Mouse (Mus musculus): ENCODE data around the gene Bmf. TPM values are rescaled to one million over a fixed set of nuclear protein-coding genes. Genes with fewer than 3 reads are reported as not detected.

Bmf gene
- polyA plus RNA-seq, 1 experiment, result not detected

- peaks cover 44% of the 10 kb centered on the region for H3K4me1 ChIP-seq (ENCODE audit: control insufficient read depth, insufficient read depth, low read length)
- no peak for TF ChIP-seq CTCF (IDR thresholded peaks at IDR 0.05; ENCODE audit: insufficient read depth, low read depth, low read length)
- H3K4me3 ChIP-seq (ENCODE audit: insufficient read depth, low read depth, low read length), result no peak overlapping the region
- H3K27ac ChIP-seq (ENCODE audit: insufficient read depth, low read depth, low read length), result no peak overlapping the region
- WGBS, result 82% methylated on average over 3 of the region's 3 CpGs
These were observed 2.7 kb downstream of the Bmf start for GRCm38 (mm10) chr2:118546798-118547165.

DNA sequence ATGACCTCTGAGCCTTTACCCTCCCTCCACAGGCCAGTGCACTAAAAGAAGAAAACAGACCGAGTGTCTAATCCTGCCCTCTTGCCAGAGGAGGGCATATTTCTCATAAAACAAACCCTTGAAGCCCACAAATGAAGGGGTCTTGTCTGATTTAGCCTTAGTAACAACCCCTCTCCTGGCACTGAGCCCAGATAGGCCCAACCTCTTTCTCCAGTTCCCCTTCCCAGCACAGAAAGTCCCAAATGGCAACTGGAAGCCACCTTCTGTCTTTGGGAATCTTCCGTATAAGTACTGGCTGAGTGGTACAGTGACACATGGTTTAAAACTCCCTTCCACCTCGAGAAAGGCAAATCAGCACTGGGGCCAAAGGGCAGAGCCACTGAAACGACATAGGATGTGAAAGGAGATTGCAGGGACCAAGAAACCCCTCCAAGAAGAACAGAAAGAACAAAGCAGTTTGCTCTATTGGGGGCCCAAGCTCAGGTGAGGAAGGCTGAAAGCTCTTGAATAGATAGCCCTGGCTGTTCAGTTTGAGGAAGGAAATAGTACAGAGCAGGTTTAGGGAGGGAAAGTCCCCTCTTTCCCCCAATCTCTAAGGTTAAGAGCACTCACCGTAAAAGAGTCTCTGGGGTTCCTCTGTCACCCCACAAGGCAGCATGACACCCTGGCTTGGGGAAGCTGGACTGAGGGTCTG, 3.2 kb downstream of the Bmf start:
- Histone ChIP-seq H3K27ac (ENCODE audit: insufficient read depth, low read depth, low read length) (no peak overlapping the region), H3K4me3 (ENCODE audit: insufficient read depth, low read depth, low read length) (no peak overlapping the region), H3K4me1 (ENCODE audit: control insufficient read depth, insufficient read depth, low read length) (peaks cover 47% of the 10 kb centered on the region)
- 47% methylated on average over 5 of the region's 5 CpGs for WGBS
- TF ChIP-seq CTCF (IDR thresholded peaks at IDR 0.05; ENCODE audit: insufficient read depth, low read depth, low read length), result no peak
- no peak for TF ChIP-seq POLR2A (IDR thresholded peaks at IDR 0.05; ENCODE audit: insufficient read depth, low read depth, low read length)

GRCm38 (mm10) chr2:118545242-118546103, 4.0 kb downstream of the Bmf start:
- 0 out of 2 replicates have a peak overlapping the region, but pooled peaks have one; percentile 12 for H3K27ac ChIP-seq (ENCODE audit: insufficient read depth, low read depth, low read length)
- H3K4me1 ChIP-seq (ENCODE audit: control insufficient read depth, insufficient read depth, low read length), result peaks cover 55% of the 10 kb centered on the region
- WGBS, result 24% methylated on average over 23 of the region's 23 CpGs
- TF ChIP-seq POLR2A (IDR thresholded peaks at IDR 0.05; ENCODE audit: insufficient read depth, low read depth, low read length), result no peak
- TF ChIP-seq CTCF (IDR thresholded peaks at IDR 0.05; ENCODE audit: insufficient read depth, low read depth, low read length), result peak; percentile 69
- no peak overlapping the region for H3K4me3 ChIP-seq (ENCODE audit: insufficient read depth, low read depth, low read length)

DNA sequence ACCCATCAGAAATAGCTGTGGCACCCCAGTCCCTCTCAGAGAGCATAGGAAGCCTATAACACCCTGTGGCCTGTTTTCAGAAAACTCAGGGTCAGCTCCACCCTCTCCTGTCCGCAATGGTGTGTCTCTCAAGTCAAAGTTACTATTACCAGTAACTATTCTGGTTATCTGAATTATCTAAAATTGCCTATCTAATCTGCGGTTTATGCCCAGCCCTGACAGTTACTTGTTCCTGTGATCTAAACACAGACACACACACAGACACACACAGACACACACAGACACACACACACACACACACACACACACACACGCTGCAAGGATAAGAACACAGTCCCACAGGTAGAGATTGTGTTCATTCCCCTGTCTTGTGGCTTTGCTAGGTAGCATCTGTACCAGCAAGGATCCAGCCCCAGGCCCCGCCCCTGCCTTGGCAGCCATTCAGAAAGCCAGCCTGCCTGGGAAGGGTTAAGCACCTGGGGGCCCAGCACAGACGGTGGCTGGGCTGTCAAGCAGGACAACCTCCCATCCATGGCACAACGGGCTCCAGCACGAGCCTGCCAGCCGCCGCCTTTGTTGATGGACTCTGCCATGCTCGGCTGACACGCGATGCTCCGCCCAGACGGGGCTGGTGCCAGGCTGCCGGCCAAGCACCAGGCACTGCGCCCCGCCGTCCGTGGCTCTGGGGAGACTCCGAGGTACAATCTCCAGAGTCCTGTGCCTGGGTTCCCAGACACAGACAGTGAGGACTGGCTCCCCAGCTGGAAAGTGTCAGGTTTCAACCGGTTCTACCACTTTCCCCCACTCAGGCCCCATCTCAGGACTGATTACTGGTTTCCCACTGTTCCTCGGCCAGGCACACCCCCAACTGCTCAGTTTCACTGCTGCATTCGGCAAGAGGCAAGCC, 5.3 kb downstream of the Bmf start:
- TF ChIP-seq POLR2A (IDR thresholded peaks at IDR 0.05; ENCODE audit: insufficient read depth, low read depth, low read length) (no peak), CTCF (IDR thresholded peaks at IDR 0.05; ENCODE audit: insufficient read depth, low read depth, low read length) (no peak)
- 30% methylated on average over 23 of the region's 23 CpGs for WGBS
- Histone ChIP-seq H3K4me3 (ENCODE audit: insufficient read depth, low read depth, low read length) (peak overlapping the region; percentile 10; the same call in 1 of the 2 replicates), H3K4me1 (ENCODE audit: control insufficient read depth, insufficient read depth, low read length) (peaks cover 63% of the 10 kb centered on the region), H3K27ac (ENCODE audit: insufficient read depth, low read depth, low read length) (peak overlapping the region; percentile 34; the same call in 1 of the 2 replicates)

GRCm38 (mm10) chr2:118542971-118543573, 6.4 kb downstream of the Bmf start:
- no peak overlapping the region for H3K4me3 ChIP-seq (ENCODE audit: insufficient read depth, low read depth, low read length)
- WGBS, result 97% methylated on average over 1 of the region's 1 CpGs
- no peak overlapping the region for H3K27ac ChIP-seq (ENCODE audit: insufficient read depth, low read depth, low read length)
- TF ChIP-seq POLR2A (IDR thresholded peaks at IDR 0.05; ENCODE audit: insufficient read depth, low read depth, low read length) (no peak), CTCF (IDR thresholded peaks at IDR 0.05; ENCODE audit: insufficient read depth, low read depth, low read length) (no peak)
- H3K4me1 ChIP-seq (ENCODE audit: control insufficient read depth, insufficient read depth, low read length), result peaks cover 55% of the 10 kb centered on the region

- Histone ChIP-seq H3K4me1 (ENCODE audit: control insufficient read depth, insufficient read depth, low read length) (peaks cover 49% of the 10 kb centered on the region), H3K4me3 (ENCODE audit: insufficient read depth, low read depth, low read length) (no peak overlapping the region), H3K27ac (ENCODE audit: insufficient read depth, low read depth, low read length) (no peak overlapping the region)
- 92% methylated on average over 3 of the region's 3 CpGs for WGBS
- TF ChIP-seq CTCF (IDR thresholded peaks at IDR 0.05; ENCODE audit: insufficient read depth, low read depth, low read length), result no peak
- no peak for TF ChIP-seq POLR2A (IDR thresholded peaks at IDR 0.05; ENCODE audit: insufficient read depth, low read depth, low read length)
These were observed 7.8 kb downstream of the Bmf start for GRCm38 (mm10) chr2:118541716-118542115.

DNA sequence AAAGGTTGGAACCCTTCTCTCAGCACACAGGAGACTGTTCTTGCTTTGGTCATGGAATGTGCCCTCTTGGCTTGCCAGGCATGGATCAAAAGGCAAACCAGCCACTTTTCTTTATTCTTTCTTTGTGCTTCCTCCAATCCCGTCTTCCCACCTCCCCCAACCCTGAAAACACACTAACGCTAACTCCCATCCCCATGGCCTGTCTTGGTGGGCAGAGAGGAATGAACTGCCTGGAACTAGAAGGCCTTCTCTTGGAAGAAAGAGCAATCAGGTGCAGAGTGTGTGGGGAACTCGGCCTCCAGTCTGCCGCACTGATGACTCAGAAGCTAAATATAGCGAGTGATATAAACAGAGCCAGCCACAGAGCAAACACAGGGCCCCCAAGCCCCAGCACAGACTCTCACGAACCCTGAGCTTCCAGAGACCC, 8.8 kb downstream of the Bmf start:
- H3K27ac ChIP-seq (ENCODE audit: insufficient read depth, low read depth, low read length), result peak overlapping the region; percentile 95

DNA sequence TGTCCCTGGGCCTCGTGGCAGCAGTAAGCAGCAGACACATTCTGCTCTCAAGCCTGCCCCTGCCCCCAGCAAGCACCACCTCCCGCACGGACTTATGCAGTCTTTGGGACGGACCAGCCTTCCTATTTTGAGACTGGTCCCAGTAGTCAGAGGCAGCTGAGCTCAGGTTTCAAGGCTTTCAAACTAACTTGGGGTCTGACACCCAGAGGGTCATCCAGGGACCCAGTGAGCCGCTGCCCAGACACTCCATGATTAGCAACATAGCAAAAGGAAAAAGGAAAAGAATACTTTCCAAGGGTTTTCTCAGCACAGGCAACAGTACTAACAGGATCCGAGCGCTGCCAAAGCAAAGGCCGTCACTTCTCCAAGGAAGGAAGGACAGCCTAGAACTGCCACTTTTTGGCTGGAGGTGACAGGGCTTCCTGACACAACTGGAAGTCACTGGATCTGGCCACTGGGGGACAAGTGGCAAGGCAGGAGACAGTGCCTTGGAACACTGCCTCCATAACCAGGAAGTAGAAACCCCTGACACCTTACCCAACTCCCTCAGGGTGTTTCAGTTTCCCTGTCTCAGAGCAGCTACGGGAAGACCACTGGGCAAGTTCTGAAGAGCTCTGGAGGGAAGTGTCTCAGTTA, 9.5 kb downstream of the Bmf start:
- TF ChIP-seq CTCF (IDR thresholded peaks at IDR 0.05; ENCODE audit: insufficient read depth, low read depth, low read length) (no peak), POLR2A (IDR thresholded peaks at IDR 0.05; ENCODE audit: insufficient read depth, low read depth, low read length) (no peak)
- peak overlapping the region; percentile 95 for H3K27ac ChIP-seq (ENCODE audit: insufficient read depth, low read depth, low read length)
- H3K4me1 ChIP-seq (ENCODE audit: control insufficient read depth, insufficient read depth, low read length), result peaks cover 42% of the 10 kb centered on the region
- 59% methylated on average over 9 of the region's 9 CpGs for WGBS
- no peak overlapping the region for H3K4me3 ChIP-seq (ENCODE audit: insufficient read depth, low read depth, low read length)

More for the DNA sequence above, 8.8 kb downstream of the Bmf start:
- Histone ChIP-seq H3K4me1 (ENCODE audit: control insufficient read depth, insufficient read depth, low read length) (peaks cover 47% of the 10 kb centered on the region), H3K4me3 (ENCODE audit: insufficient read depth, low read depth, low read length) (no peak overlapping the region)
- 14% methylated on average over 6 of the region's 6 CpGs for WGBS
- no peak for TF ChIP-seq CTCF (IDR thresholded peaks at IDR 0.05; ENCODE audit: insufficient read depth, low read depth, low read length)
- TF ChIP-seq POLR2A (IDR thresholded peaks at IDR 0.05; ENCODE audit: insufficient read depth, low read depth, low read length), result no peak
